In genomic region chr4:130738527-130738926, GRCm38 (mm10) we compare ENCODE assay signal across 9 mouse cellular contexts. TPM values are rescaled to one million over a fixed set of nuclear protein-coding genes. Genes with fewer than 3 reads are reported as not detected.
DNase-seq lines count a peak whose midpoint lies in the region; ATAC-seq and TF ChIP-seq lines count a peak whose summit lies in the region.
"Had no signal": no experiment of that assay in that cellular context is flagged by ENCODE, and none has a peak within 500 bp of the region (broad histone marks: within the 10 kb centered on the region; RNA-seq: fewer than 3 reads in every experiment).

No protein-coding gene starts in this region.

- H3K4me1 ChIP-seq in hindbrain, postnatal 0 days (ENCODE audit: insufficient read depth, low read length) = 0 out of 2 replicates have a peak, but pooled peaks cover 2% of the 10 kb centered on the region

- peak; percentile 32 for DNase-seq in urinary bladder, postnatal 25 days (ENCODE audit: low spot score)
- DNase-seq in urinary bladder, postnatal 10 days (ENCODE audit: low spot score) = no peak
- peak; percentile 46 for DNase-seq in c-Kit-positive CD71-negative TER-119-negative erythroid progenitor cells, embryonic 14.5 days (ENCODE audit: low read depth)
- peak; percentile 33 for DNase-seq in fibroblast of lung, adult 2 months (ENCODE audit: low read depth)
- peak; percentile 85 for DNase-seq in hindbrain, postnatal 0 days (ENCODE audit: low spot score)
- DNase-seq in left cerebral cortex, adult 11 months (ENCODE audit: low spot score) = peak; percentile 62
- DNase-seq in mesoderm, embryonic 11.5 days (ENCODE audit: low read depth, low spot score) = peak; percentile 50
- peak; percentile 48 for DNase-seq in thymus, postnatal 4 days

- H3K27ac ChIP-seq in hindbrain, postnatal 0 days = no peak overlapping the region

- ATAC-seq in hindbrain, postnatal 0 days = no peak

- H3K36me3 ChIP-seq in hindbrain, postnatal 0 days (ENCODE audit: insufficient read depth, low read length) = peaks cover 9% of the 10 kb centered on the region; the same call in 1 of the 2 replicates

- TF ChIP-seq CTCF in hindbrain, postnatal 0 days (IDR thresholded peaks at IDR 0.05; ENCODE audit: low read depth) = peak; percentile 75

- no peak overlapping the region for H3K4me3 ChIP-seq in hindbrain, postnatal 0 days (ENCODE audit: low read length)
- H3K4me3 ChIP-seq: erythroblast, embryonic 14.5 days had no signal

- H3K9ac ChIP-seq in hindbrain, postnatal 0 days (replicated peaks; ENCODE audit: low read length) = no peak overlapping the region

- no peaks in the 10 kb centered on the region for H3K27me3 ChIP-seq in hindbrain, postnatal 0 days (ENCODE audit: insufficient read depth, low read length)

- 50% methylated on average over 2 of the region's 2 CpGs for WGBS in hindbrain, postnatal 0 days

- no peaks in the 10 kb centered on the region for H3K9me3 ChIP-seq in hindbrain, postnatal 0 days (ENCODE audit: low read length)

- no peak overlapping the region for H3K4me2 ChIP-seq in hindbrain, postnatal 0 days (ENCODE audit: low read depth, low read length)

RNA-seq across cellular contexts. Expression of gene Sdc3, which starts 53.8 kb away (rescaled TPM):
- total RNA-seq in hindbrain, postnatal 0 days (2014; rRNA removed) = 587 and 649 TPM in 2 replicates
- 150 and 180 TPM in 2 replicates for polyA plus RNA-seq in hindbrain, postnatal 0 days (2015; fragmentation: Nextera tagmentation; extraction: Ambion mirVana)
